Mouse (Mus musculus) gastrocnemius, adult 18-20 months (tissue): ENCODE results near the gene Arid1b. TPM values are rescaled to one million over a fixed set of nuclear protein-coding genes. Genes with fewer than 3 reads are reported as not detected.

Source experiments
- DNase-seq: peaks from one replicate; pipeline ENCODE4 v3.0.0; 2021; ENCODE audit warnings: low spot score
- total RNA-seq, 2 experiments: library from RNA; stranded (reverse); gene quantifications; 2 replicates each; pipeline ENCODE4 v1.2.3; 2021

Gene Arid1b
- total RNA-seq, 2 experiments from 2014 or later = 35.4 to 37.0 TPM

GRCm38 (mm10) chr17:5053201-5053600, 59.1 kb downstream of the Arid1b start:
- no peak for DNase-seq

GRCm38 (mm10) chr17:5055412-5055811, 61.3 kb downstream of the Arid1b start:
- DNase-seq = no peak

- no peak for DNase-seq
Observed at GRCm38 (mm10) chr17:5056654-5057053, 62.5 kb downstream of the Arid1b start.

GRCm38 (mm10) chr17:5057286-5057685, 63.2 kb downstream of the Arid1b start:
- no peak for DNase-seq

- peak; percentile 58 for DNase-seq
Observed at GRCm38 (mm10) chr17:5057944-5058720, 64.0 kb downstream of the Arid1b start.

- no peak for DNase-seq
Observed at GRCm38 (mm10) chr17:5059092-5059601, 65.0 kb downstream of the Arid1b start.

GRCm38 (mm10) chr17:5060515-5061084, 66.5 kb downstream of the Arid1b start:
- no peak for DNase-seq

GRCm38 (mm10) chr17:5061183-5061582, 67.1 kb downstream of the Arid1b start:
- no peak for DNase-seq

GRCm38 (mm10) chr17:5061593-5061992, 67.5 kb downstream of the Arid1b start:
- DNase-seq = no peak

- DNase-seq = no peak
Observed at GRCm38 (mm10) chr17:5063471-5064176, 69.5 kb downstream of the Arid1b start.

- DNase-seq = no peak
Observed at GRCm38 (mm10) chr17:5064777-5065176, 70.6 kb downstream of the Arid1b start.

- DNase-seq = no peak
Observed at GRCm38 (mm10) chr17:5065270-5065669, 71.1 kb downstream of the Arid1b start.

- DNase-seq = no peak
Observed at GRCm38 (mm10) chr17:5066835-5067234, 72.7 kb downstream of the Arid1b start.

GRCm38 (mm10) chr17:5067264-5067663, 73.1 kb downstream of the Arid1b start:
- no peak for DNase-seq

- no peak for DNase-seq
Observed at GRCm38 (mm10) chr17:5070399-5070798, 76.3 kb downstream of the Arid1b start.

GRCm38 (mm10) chr17:5072539-5072938, 78.4 kb downstream of the Arid1b start:
- no peak for DNase-seq

- no peak for DNase-seq
Observed at GRCm38 (mm10) chr17:5074752-5075506, 80.8 kb downstream of the Arid1b start.

- no peak for DNase-seq
Observed at GRCm38 (mm10) chr17:5077996-5078395, 83.9 kb downstream of the Arid1b start.

- no peak for DNase-seq
Observed at GRCm38 (mm10) chr17:5078576-5078975, 84.4 kb downstream of the Arid1b start.

GRCm38 (mm10) chr17:5080884-5081419, 86.8 kb downstream of the Arid1b start:
- DNase-seq = no peak

- no peak for DNase-seq
Observed at GRCm38 (mm10) chr17:5082274-5082673, 88.1 kb downstream of the Arid1b start.
